ENCODE assay signal across 21 mouse cellular contexts in genomic region chr16:38455511-38456418, GRCm38 (mm10). TPM values are rescaled to one million over a fixed set of nuclear protein-coding genes. Genes with fewer than 3 reads are reported as not detected.
DNase-seq lines count a peak whose midpoint lies in the region; ATAC-seq and TF ChIP-seq lines count a peak whose summit lies in the region.
"Had no signal": no experiment of that assay in that cellular context is flagged by ENCODE, and none has a peak within 500 bp of the region (broad histone marks: within the 10 kb centered on the region; RNA-seq: fewer than 3 reads in every experiment).

Gene Cd80, plus strand, starts transcription at chr16:38455561.

- no peak for TF ChIP-seq CTCF in liver, postnatal 0 days (IDR thresholded peaks at IDR 0.05; ENCODE audit: low read depth)
- TF ChIP-seq CTCF in CH12.LX (conservative IDR thresholded peaks at IDR 0.05 in 1 of 2, IDR thresholded peaks at IDR 0.05 in 1 of 2; ENCODE audit: low read depth in 2 of 2, low read length in 2 of 2), result no peak

- no peaks in the 10 kb centered on the region for H3K9me3 ChIP-seq in liver, embryonic 13.5 days (replicated peaks)
- no peaks in the 10 kb centered on the region for H3K9me3 ChIP-seq in liver, postnatal 0 days (ENCODE audit: low read length)
- no peaks in the 10 kb centered on the region for H3K9me3 ChIP-seq in CH12.LX (replicated peaks; ENCODE audit: low read length)
- H3K9me3 ChIP-seq in liver, embryonic 16.5 days (replicated peaks; ENCODE audit: control insufficient read depth, low read length), result no peaks in the 10 kb centered on the region
- H3K9me3 ChIP-seq: embryonic facial prominence, embryonic 15.5 days; forebrain, embryonic 15.5 days; heart, embryonic 12.5 days; hindbrain, embryonic 10.5 days; hindbrain, embryonic 15.5 days had no signal

- dilution Hi-C loops in CH12.LX (cut with MboI; ENCODE audit: extremely low pct_ligation_motif_present, extremely low pct_unique_long_range_greater_than_20kb, low sequenced_read_pairs), result no loop called here

- no peaks in the 10 kb centered on the region for H3K27me3 ChIP-seq in liver, embryonic 13.5 days
- no peaks in the 10 kb centered on the region for H3K27me3 ChIP-seq in liver, postnatal 0 days (ENCODE audit: insufficient read depth, low read length)
- H3K27me3 ChIP-seq in CH12.LX (replicated peaks), result no peaks in the 10 kb centered on the region
- H3K27me3 ChIP-seq in liver, embryonic 16.5 days (ENCODE audit: control insufficient read depth, insufficient read depth, low read depth, low read length), result no peaks in the 10 kb centered on the region
- H3K27me3 ChIP-seq: embryonic facial prominence, embryonic 15.5 days; forebrain, embryonic 15.5 days; hindbrain, embryonic 15.5 days had no signal

- no peak for ATAC-seq in liver, embryonic 13.5 days (ENCODE audit: low read depth)
- ATAC-seq in liver, postnatal 0 days, result no peak
- ATAC-seq in liver, embryonic 16.5 days (ENCODE audit: low read depth), result no peak
- ATAC-seq: CD4-positive, CD25-positive, alpha-beta regulatory T cell, adult 4 months; forebrain, embryonic 15.5 days had no signal

- no peak for TF ChIP-seq EP300 in liver, postnatal 0 days (IDR thresholded peaks at IDR 0.05; ENCODE audit: low read depth)
- TF ChIP-seq EP300 in CH12.LX (IDR thresholded peaks at IDR 0.05; ENCODE audit: low read length), result peak; percentile 42; the same call in 1 of the 2 replicates

- H3K9ac ChIP-seq in liver, embryonic 13.5 days, result peak within 1 kb of the TSS; percentile 9; the same call in 1 of the 2 replicates
- no peak within 1 kb of the TSS for H3K9ac ChIP-seq in liver, postnatal 0 days (replicated peaks)
- H3K9ac ChIP-seq in CH12.LX (ENCODE audit: insufficient read depth, low read depth), result peak within 1 kb of the TSS; percentile 97
- H3K9ac ChIP-seq in liver, embryonic 16.5 days (ENCODE audit: low read depth, low read length), result no peak within 1 kb of the TSS
- H3K9ac ChIP-seq: embryonic facial prominence, embryonic 15.5 days; forebrain, embryonic 15.5 days; heart, embryonic 12.5 days; hindbrain, embryonic 15.5 days had no signal

- H3K4me2 ChIP-seq in liver, embryonic 13.5 days, result no peak within 1 kb of the TSS
- no peak within 1 kb of the TSS for H3K4me2 ChIP-seq in liver, postnatal 0 days (ENCODE audit: low read depth, low read length)
- peak within 1 kb of the TSS; percentile 85 for H3K4me2 ChIP-seq in CH12.LX (ENCODE audit: insufficient read depth, low read depth, poor library complexity, severe bottlenecking)
- H3K4me2 ChIP-seq in liver, embryonic 16.5 days (ENCODE audit: low read depth, low read length), result no peak within 1 kb of the TSS
- H3K4me2 ChIP-seq: embryonic facial prominence, embryonic 15.5 days; forebrain, embryonic 15.5 days; heart, embryonic 12.5 days; hindbrain, embryonic 15.5 days had no signal

- peaks cover 52% of the 10 kb centered on the region for H3K4me1 ChIP-seq in liver, embryonic 13.5 days (replicated peaks)
- peaks cover 18% of the 10 kb centered on the region for H3K4me1 ChIP-seq in liver, postnatal 0 days (ENCODE audit: insufficient read depth)
- peaks cover under 1 to 20% of the 10 kb centered on the region in 2 experiments; a peak in 2 of 4 replicates for H3K4me1 ChIP-seq in CH12.LX (ENCODE audit: control insufficient read depth in 1 of 2, insufficient read depth in 2 of 2)
- peaks cover 21% of the 10 kb centered on the region for H3K4me1 ChIP-seq in liver, embryonic 16.5 days (ENCODE audit: control insufficient read depth, low read depth, low read length)

- H3K4me3 ChIP-seq in liver, embryonic 13.5 days (replicated peaks), result no peak within 1 kb of the TSS
- no peak within 1 kb of the TSS for H3K4me3 ChIP-seq in liver, postnatal 0 days (ENCODE audit: low read depth, low read length)
- peak within 1 kb of the TSS; percentile 57 to 98 (median 83) for H3K4me3 ChIP-seq in CH12.LX (replicated peaks in 1 of 3; ENCODE audit: low read depth in 2 of 3, low read length in 2 of 3, poor library complexity in 1 of 3)
- H3K4me3 ChIP-seq in liver, embryonic 16.5 days (ENCODE audit: low read depth, low read length), result no peak within 1 kb of the TSS
- H3K4me3 ChIP-seq: embryonic facial prominence, embryonic 15.5 days; forebrain, embryonic 15.5 days; heart, embryonic 12.5 days; hindbrain, embryonic 10.5 days; hindbrain, embryonic 15.5 days had no signal

- DNase-seq in heart, adult 11 months, result peak; percentile 85
- no peak for DNase-seq in heart, adult 18-20 months
- no peak for DNase-seq in liver, embryonic 13.5 days
- DNase-seq in liver, postnatal 0 days, result no peak
- DNase-seq in CH12.LX (ENCODE audit: extremely low read depth) (no peak), adipocyte (ENCODE audit: low spot score) (no peak)
- no peak for DNase-seq in urinary bladder, adult 2 months (ENCODE audit: low spot score)
- DNase-seq: adrenal gland, adult 8-10 months; adrenal gland, postnatal 36 days; B cell, adult 2 months; cerebellum, adult 8-10 months; cerebellum, postnatal 14 days; embryo, embryonic 11 days; gastrocnemius, postnatal 10 days had no signal

- H3K79me2 ChIP-seq in CH12.LX (replicated peaks; ENCODE audit: control insufficient read depth, extremely low read depth, insufficient read depth, poor library complexity, severe bottlenecking), result peaks cover 69% of the 10 kb centered on the region

- peak; percentile 67 for TF ChIP-seq POLR2A in CH12.LX (IDR thresholded peaks at IDR 0.05; ENCODE audit: low read depth, low read length)

- in situ Hi-C loops in CH12.LX (cut with MboI; ENCODE audit: low pct_ligation_motif_present, low pct_unique_long_range_greater_than_20kb, low sequenced_read_pairs), result no loop called here

- H3K36me3 ChIP-seq in liver, embryonic 13.5 days, result no peaks in the 10 kb centered on the region
- no peaks in the 10 kb centered on the region for H3K36me3 ChIP-seq in liver, postnatal 0 days (replicated peaks; ENCODE audit: insufficient read depth, low read length)
- peaks cover 0 to 3% of the 10 kb centered on the region in 2 experiments for H3K36me3 ChIP-seq in CH12.LX (replicated peaks in 1 of 2; ENCODE audit: control insufficient read depth in 1 of 2, insufficient read depth in 1 of 2, low read length in 1 of 2)
- H3K36me3 ChIP-seq in liver, embryonic 16.5 days (ENCODE audit: control insufficient read depth, insufficient read depth), result no peaks in the 10 kb centered on the region
- H3K36me3 ChIP-seq: forebrain, embryonic 15.5 days; heart, embryonic 12.5 days; hindbrain, embryonic 10.5 days; hindbrain, embryonic 15.5 days had no signal

- TF ChIP-seq RAD21 in CH12.LX (IDR thresholded peaks at IDR 0.05; ENCODE audit: low read depth, low read length), result no peak

- 0 out of 2 replicates have a peak within 1 kb of the TSS, but pooled peaks have one; percentile 75 for H3K27ac ChIP-seq in liver, embryonic 13.5 days
- H3K27ac ChIP-seq in liver, postnatal 0 days (ENCODE audit: low read depth), result no peak within 1 kb of the TSS
- H3K27ac ChIP-seq in CH12.LX (ENCODE audit: insufficient read depth, low read depth), result peak within 1 kb of the TSS; percentile 97
- H3K27ac ChIP-seq in liver, embryonic 16.5 days (ENCODE audit: low read length), result 0 out of 2 replicates have a peak within 1 kb of the TSS, but pooled peaks have one; percentile 2
- H3K27ac ChIP-seq: embryonic facial prominence, embryonic 15.5 days; forebrain, embryonic 15.5 days; hindbrain, embryonic 10.5 days; hindbrain, embryonic 15.5 days had no signal

- WGBS in liver, embryonic 13.5 days (ENCODE audit: insufficient replicate concordance), result 66% methylated on average over 17 of the region's 17 CpGs
- 71% methylated on average over 17 of the region's 17 CpGs for WGBS in liver, postnatal 0 days (ENCODE audit: insufficient replicate concordance)
- WGBS in liver, embryonic 16.5 days (ENCODE audit: insufficient replicate concordance), result 63% methylated on average over 15 of the region's 17 CpGs

TF ChIP-seq in CH12.LX, 34 proteins besides CTCF, POLR2A, EP300 and RAD21 (continues in another document):
- TF ChIP-seq HCFC1 (IDR thresholded peaks at IDR 0.05; ENCODE audit: low read depth, low read length) (peak; percentile 30; the same call in 1 of the 2 replicates), MEF2A (IDR thresholded peaks at IDR 0.05; ENCODE audit: borderline replicate concordance, low read depth, low read length) (no peak; the same call in 1 of the 2 replicates), GABPA (IDR thresholded peaks at IDR 0.05; ENCODE audit: insufficient replicate concordance, low read depth, low read length) (no peak), IRF4 (IDR thresholded peaks at IDR 0.05; ENCODE audit: low read depth, low read length) (0 out of 2 replicates have a peak, but pooled peaks have one; percentile 24), ELF1 (IDR thresholded peaks at IDR 0.05; ENCODE audit: low read depth, low read length) (peak; percentile 64), SIN3A (IDR thresholded peaks at IDR 0.05; ENCODE audit: low read length) (peak; percentile 73), ZMIZ1 (IDR thresholded peaks at IDR 0.05; ENCODE audit: low read depth, low read length) (peak; percentile 78), CHD2 (IDR thresholded peaks at IDR 0.05; ENCODE audit: low read length) (no peak; the same call in 1 of the 2 replicates), RCOR1 (conservative IDR thresholded peaks at IDR 0.05; ENCODE audit: low read depth, low read length) (0 out of 2 replicates have a peak, but pooled peaks have one; percentile 32), MYC (IDR thresholded peaks at IDR 0.05; ENCODE audit: low read depth, low read length) (0 out of 2 replicates have a peak, but pooled peaks have one; percentile 46), TCF12 (IDR thresholded peaks at IDR 0.05; ENCODE audit: low read depth, low read length) (peak; percentile 51), PAX5 (IDR thresholded peaks at IDR 0.05; ENCODE audit: low read length) (no peak), MAZ (IDR thresholded peaks at IDR 0.05; ENCODE audit: low read depth, low read length) (peak; percentile 88), MAFK (IDR thresholded peaks at IDR 0.05; ENCODE audit: insufficient replicate concordance, low read length) (no peak), ETS1 (conservative IDR thresholded peaks at IDR 0.05; ENCODE audit: low read depth, low read length) (peak; percentile 31; the same call in 1 of the 2 replicates), POLR2AphosphoS2 (IDR thresholded peaks at IDR 0.05; ENCODE audit: low read depth, low read length) (no peak; the same call in 1 of the 2 replicates), NELFE (IDR thresholded peaks at IDR 0.05; ENCODE audit: low read depth, low read length) (peak; percentile 42; the same call in 1 of the 2 replicates)

RNA-seq across cellular contexts. Expression of gene Cd80, which starts in this region (rescaled TPM):
- under 1 TPM; 0.39 to 0.94 TPM for total RNA-seq in heart, adult 18-20 months (2021)
- polyA plus RNA-seq in liver, embryonic 13.5 days (2015; fragmentation: Nextera tagmentation; extraction: Ambion mirVana), result 0.08 and 0.16 TPM in 2 replicates
- polyA plus RNA-seq in liver, postnatal 0 days (2015; fragmentation: Nextera tagmentation; extraction: Ambion mirVana), result 0.13 and 0.15 TPM in 2 replicates
- total RNA-seq in CH12.LX (2012; rRNA removed) (43.6 and 46.2 TPM in 2 replicates), CH12.LX (2014; rRNA removed) (54.3 and 57.8 TPM in 2 replicates)
- 37.0 and 39.5 TPM in 2 replicates for polyA plus RNA-seq in CH12.LX (2012; ENCODE audit: insufficient read length, low read depth)
- 0.21 and 0.27 TPM in 2 replicates for polyA plus RNA-seq in liver, embryonic 16.5 days (2015; fragmentation: Nextera tagmentation; extraction: Ambion mirVana)
- 1.8 and 2.4 TPM in 2 replicates for polyA plus RNA-seq in urinary bladder, adult 2 months (2012; rRNA removed)

Comparison
In these comparisons a context has a peak if more than half of its experiments do, and no peak if none do; other contexts are left out.
1. RNA of gene Cd80 (total RNA-seq): 43.6 to 57.8 TPM in CH12.LX; 0.39 to 0.94 TPM in heart, adult 18-20 months; every median in the first group is over 10 times any median in the second.
2. RNA of gene Cd80 (polyA plus RNA-seq): 37.0 to 39.5 TPM in CH12.LX; 1.8 to 2.4 TPM in urinary bladder, adult 2 months, 0.21 to 0.27 TPM in liver, embryonic 16.5 days, 0.13 to 0.15 TPM in liver, postnatal 0 days and 0.08 to 0.16 TPM in liver, embryonic 13.5 days; every median in the first group is over 10 times any median in the second.
3. H3K9ac ChIP-seq: peak in liver, embryonic 13.5 days (single experiment) and CH12.LX (single experiment); none in liver, postnatal 0 days (single experiment) and liver, embryonic 16.5 days (single experiment).
4. H3K4me3 ChIP-seq: peak in CH12.LX (3 of 3); none in liver, embryonic 13.5 days (single experiment), liver, postnatal 0 days (single experiment) and liver, embryonic 16.5 days (single experiment).